Mouse (Mus musculus) kidney, adult 2 months (tissue): ENCODE results near the gene Nrip1. TPM values are rescaled to one million over a fixed set of nuclear protein-coding genes. Genes with fewer than 3 reads are reported as not detected.

ENCODE experiments used
- DNase-seq: peaks from one replicate; pipeline ENCODE4 v3.0.0; 2021
- H3K27ac ChIP-seq: fragments of 200-500 bp; 2 replicates; pipeline ENCODE4 v1.5.1; 2012; ENCODE audit warnings: low read depth, low read length, control low read depth, inconsistent platforms; ENCODE audit not compliant: insufficient read depth
- H3K27me3 ChIP-seq: fragments of 200-500 bp; replicated peaks from 2 replicates; pipeline ENCODE4 v1.6.1; 2012; ENCODE audit warnings: mild to moderate bottlenecking, moderate library complexity, low read length, inconsistent platforms; ENCODE audit not compliant: control insufficient read depth, insufficient read depth
- H3K36me3 ChIP-seq: fragments of 200-500 bp; 2 replicates; pipeline ENCODE4 v1.6.1; 2012; ENCODE audit warnings: mild to moderate bottlenecking, moderate library complexity, low read length, inconsistent platforms; ENCODE audit not compliant: control insufficient read depth, insufficient read depth
- H3K4me1 ChIP-seq: fragments of 200-500 bp; 2 replicates; pipeline ENCODE4 v1.6.1; 2011; ENCODE audit warnings: low read length; ENCODE audit not compliant: control insufficient read depth, insufficient read depth
- H3K4me3 ChIP-seq: fragments of 200-500 bp; 2 replicates; pipeline ENCODE4 v1.5.1; 2011; ENCODE audit warnings: mild to moderate bottlenecking, low read depth, low read length, control low read depth; ENCODE audit not compliant: insufficient read depth
- CTCF ChIP-seq: fragments of 200-500 bp; conservative IDR thresholded peaks from 2 replicates; pipeline ENCODE4 v1.5.1; 2011; ENCODE audit warnings: low read depth, mild to moderate bottlenecking, control low read depth, low read length, moderate library complexity, mixed read lengths; ENCODE audit not compliant: insufficient read depth, insufficient read length
- POLR2A ChIP-seq: fragments of 200-500 bp; IDR thresholded peaks from one replicate; pipeline ENCODE4 v1.6.1; 2011; ENCODE audit warnings: low read depth, low read length, control low read depth
- WGBS: fragments of 180-500 bp; shearing (Covaris S2); methylation state at CpG from one replicate; pipeline ENCODE4 v1.1.7; 2018; 5-methylcytosine and 5-hydroxymethylcytosine counted together
- polyA plus RNA-seq: library from polyadenylated mRNA; depleted of rRNA; stranded (reverse); fragments of >200 nt; gene quantifications from 2 replicates; pipeline ENCODE4 v1.2.3, GENCODE M21; 2012

Gene Nrip1
- polyA plus RNA-seq, 1 experiment = 7.1 TPM

GRCm38 (mm10) chr16:76293176-76293575 is 80.5 kb downstream of the Nrip1 start:
- no peak overlapping the region for H3K27ac ChIP-seq
- DNase-seq = no peak
- H3K4me1 ChIP-seq = no peaks in the 10 kb centered on the region
- no peak overlapping the region for H3K4me3 ChIP-seq
- peaks cover 10% of the 10 kb centered on the region for H3K36me3 ChIP-seq
- no peaks in the 10 kb centered on the region for H3K27me3 ChIP-seq
- WGBS = 97% methylated on average over 21 of the region's 21 CpGs
- TF ChIP-seq POLR2A (no peak), CTCF (no peak)

- Histone ChIP-seq H3K27ac (no peak overlapping the region), H3K36me3 (peaks cover 10% of the 10 kb centered on the region), H3K4me1 (no peaks in the 10 kb centered on the region), H3K27me3 (no peaks in the 10 kb centered on the region), H3K4me3 (no peak overlapping the region)
- TF ChIP-seq POLR2A (no peak), CTCF (no peak)
- no peak for DNase-seq
- WGBS = 94% methylated on average over 15 of the region's 15 CpGs
Measured at GRCm38 (mm10) chr16:76292656-76293055, 81.0 kb downstream of the Nrip1 start.

- no peaks in the 10 kb centered on the region for H3K4me1 ChIP-seq
- TF ChIP-seq CTCF (no peak), POLR2A (no peak)
- H3K4me3 ChIP-seq = no peak overlapping the region
- H3K27me3 ChIP-seq = no peaks in the 10 kb centered on the region
- H3K27ac ChIP-seq = no peak overlapping the region
- DNase-seq = no peak
- H3K36me3 ChIP-seq = peaks cover 10% of the 10 kb centered on the region
- 95% methylated on average over 14 of the region's 14 CpGs for WGBS
Measured at GRCm38 (mm10) chr16:76291366-76291765, 82.3 kb downstream of the Nrip1 start.

GRCm38 (mm10) chr16:76289495-76289894 is 84.1 kb downstream of the Nrip1 start:
- no peak for DNase-seq
- Histone ChIP-seq H3K27ac (no peak overlapping the region), H3K4me3 (no peak overlapping the region), H3K27me3 (no peaks in the 10 kb centered on the region), H3K36me3 (peaks cover 10% of the 10 kb centered on the region), H3K4me1 (no peaks in the 10 kb centered on the region; the same call in 1 of the 2 replicates)
- 73% methylated on average over 2 of the region's 2 CpGs for WGBS
- TF ChIP-seq POLR2A (no peak), CTCF (no peak)

- Histone ChIP-seq H3K27ac (no peak overlapping the region), H3K27me3 (no peaks in the 10 kb centered on the region), H3K4me3 (no peak overlapping the region), H3K36me3 (no peaks in the 10 kb centered on the region), H3K4me1 (no peaks in the 10 kb centered on the region; the same call in 1 of the 2 replicates)
- TF ChIP-seq POLR2A (no peak), CTCF (no peak)
- DNase-seq = no peak
- 39% methylated on average over 3 of the region's 3 CpGs for WGBS
Measured at GRCm38 (mm10) chr16:76283796-76284195, 89.8 kb downstream of the Nrip1 start.

GRCm38 (mm10) chr16:76281850-76282249 is 91.8 kb downstream of the Nrip1 start:
- Histone ChIP-seq H3K27ac (no peak overlapping the region), H3K4me1 (no peaks in the 10 kb centered on the region; the same call in 1 of the 2 replicates), H3K27me3 (no peaks in the 10 kb centered on the region), H3K36me3 (no peaks in the 10 kb centered on the region), H3K4me3 (no peak overlapping the region)
- no peak for DNase-seq
- no peak for TF ChIP-seq POLR2A
- TF ChIP-seq CTCF = no peak
- 92% methylated on average over 6 of the region's 6 CpGs for WGBS

GRCm38 (mm10) chr16:76280365-76280764 is 93.3 kb downstream of the Nrip1 start:
- H3K27ac ChIP-seq = no peak overlapping the region
- WGBS = 87% methylated on average over 8 of the region's 8 CpGs
- H3K27me3 ChIP-seq = no peaks in the 10 kb centered on the region
- no peaks in the 10 kb centered on the region; the same call in 1 of the 2 replicates for H3K4me1 ChIP-seq
- DNase-seq = no peak
- H3K36me3 ChIP-seq = no peaks in the 10 kb centered on the region
- no peak overlapping the region for H3K4me3 ChIP-seq
- no peak for TF ChIP-seq CTCF
- no peak for TF ChIP-seq POLR2A
